Mouse (Mus musculus) frontal cortex, postnatal 25 days (tissue): Measurements from ENCODE around the gene Csn1s2b.
"Not testable (repeated sequence)": the region's sequence is repeated elsewhere in the genome, so short reads cannot be mapped to it uniquely, and the experiment has no call there.

Source experiments
- DNase-seq, 2 experiments: peaks; one replicate each; pipeline ENCODE4 v3.0.0; 2022; ENCODE audit warnings: low spot score in 2 of 2

The Csn1s2b gene

GRCm38 (mm10) chr5:87807782-87808181 is at the start of gene Csn1s2b:
Csn1s2b (plus strand) TSS chr5:87808082.
- no peak for DNase-seq

GRCm38 (mm10) chr5:87764546-87764945 is 43.3 kb upstream of the Csn1s2b start:
- no peak for DNase-seq

GRCm38 (mm10) chr5:87772151-87772550 is 35.7 kb upstream of the Csn1s2b start:
- not testable (repeated sequence) for DNase-seq

GRCm38 (mm10) chr5:87774267-87774666 is 33.6 kb upstream of the Csn1s2b start, which contains the start of gene Csn1s2a:
Csn1s2a (plus strand) TSS chr5:87774567.
- no peak for DNase-seq

- no peak for DNase-seq
These were observed 25.2 kb upstream of the Csn1s2b start for GRCm38 (mm10) chr5:87782731-87783130.

- no peak for DNase-seq
These were observed 1.4 kb downstream of the Csn1s2b start for GRCm38 (mm10) chr5:87809253-87809652.

- DNase-seq = no peak
These were observed 17.5 kb downstream of the Csn1s2b start, which contains the start of gene Prr27 for GRCm38 (mm10) chr5:87825386-87825785. Prr27 (plus strand) TSS chr5:87825686.

- DNase-seq = no peak
These were observed 47.3 kb downstream of the Csn1s2b start for GRCm38 (mm10) chr5:87855136-87855716.

- DNase-seq = no peak
These were observed 62.2 kb downstream of the Csn1s2b start for GRCm38 (mm10) chr5:87870084-87870483.

GRCm38 (mm10) chr5:87871423-87871822 is 63.5 kb downstream of the Csn1s2b start:
- no peak for DNase-seq
